Mouse (Mus musculus): ENCODE data around the gene Tigit. TPM values are rescaled to one million over a fixed set of nuclear protein-coding genes. Genes with fewer than 3 reads are reported as not detected.

Gene Tigit
- polyA plus RNA-seq, 1 experiment from 2014 or later, result not detected

- DNase-seq (no peak), ATAC-seq (ENCODE audit: low FRiP score, low TSS enrichment) (no peak)
- WGBS, result 93% methylated on average over 7 of the region's 7 CpGs
- Histone ChIP-seq H3K9ac (replicated peaks; ENCODE audit: low read length) (no peak overlapping the region), H3K4me3 (replicated peaks; ENCODE audit: low read depth, low read length) (no peak overlapping the region), H3K36me3 (ENCODE audit: control insufficient read depth, insufficient read depth, low read length) (peaks cover 19% of the 10 kb centered on the region; the same call in 1 of the 2 replicates), H3K9me3 (ENCODE audit: control insufficient read depth, low read length) (no peaks in the 10 kb centered on the region), H3K27me3 (ENCODE audit: control insufficient read depth, insufficient read depth, low read length) (no peaks in the 10 kb centered on the region), H3K4me1 (ENCODE audit: control insufficient read depth, insufficient read depth, low read length) (no peaks in the 10 kb centered on the region), H3K27ac (replicated peaks; ENCODE audit: low read depth, low read length) (no peak overlapping the region), H3K4me2 (ENCODE audit: low read length) (no peak overlapping the region)
Measured at GRCm38 (mm10) chr16:43634037-43634436, 29.9 kb downstream of the Tigit start.

- Histone ChIP-seq H3K9ac (replicated peaks; ENCODE audit: low read length) (no peak overlapping the region), H3K27me3 (ENCODE audit: control insufficient read depth, insufficient read depth, low read length) (no peaks in the 10 kb centered on the region), H3K4me1 (ENCODE audit: control insufficient read depth, insufficient read depth, low read length) (no peaks in the 10 kb centered on the region), H3K4me3 (replicated peaks; ENCODE audit: low read depth, low read length) (no peak overlapping the region), H3K27ac (replicated peaks; ENCODE audit: low read depth, low read length) (no peak overlapping the region), H3K36me3 (ENCODE audit: control insufficient read depth, insufficient read depth, low read length) (peaks cover 22% of the 10 kb centered on the region), H3K4me2 (ENCODE audit: low read length) (no peak overlapping the region), H3K9me3 (ENCODE audit: control insufficient read depth, low read length) (no peaks in the 10 kb centered on the region)
- no peak for DNase-seq
- ATAC-seq (ENCODE audit: low FRiP score, low TSS enrichment), result no peak
- 75% methylated on average over 2 of the region's 2 CpGs for WGBS
Measured at GRCm38 (mm10) chr16:43631758-43632157, 32.2 kb downstream of the Tigit start.

- DNase-seq (no peak), ATAC-seq (ENCODE audit: low FRiP score, low TSS enrichment) (no peak)
- H3K36me3 ChIP-seq (ENCODE audit: control insufficient read depth, insufficient read depth, low read length), result peaks cover 30% of the 10 kb centered on the region
- H3K4me1 ChIP-seq (ENCODE audit: control insufficient read depth, insufficient read depth, low read length), result no peaks in the 10 kb centered on the region
- 96% methylated on average over 5 of the region's 5 CpGs for WGBS
- H3K4me2 ChIP-seq (ENCODE audit: low read length), result no peak overlapping the region
- H3K27me3 ChIP-seq (ENCODE audit: control insufficient read depth, insufficient read depth, low read length), result no peaks in the 10 kb centered on the region
- H3K9ac ChIP-seq (replicated peaks; ENCODE audit: low read length), result no peak overlapping the region
- no peak overlapping the region for H3K4me3 ChIP-seq (replicated peaks; ENCODE audit: low read depth, low read length)
- H3K9me3 ChIP-seq (ENCODE audit: control insufficient read depth, low read length), result no peaks in the 10 kb centered on the region
- H3K27ac ChIP-seq (replicated peaks; ENCODE audit: low read depth, low read length), result no peak overlapping the region
Measured at GRCm38 (mm10) chr16:43628662-43629061, 35.3 kb downstream of the Tigit start.

GRCm38 (mm10) chr16:43625956-43626355 lies 38.0 kb downstream of the Tigit start:
- DNase-seq (no peak), ATAC-seq (ENCODE audit: low FRiP score, low TSS enrichment) (no peak)
- H3K27ac ChIP-seq (replicated peaks; ENCODE audit: low read depth, low read length), result no peak overlapping the region
- H3K9me3 ChIP-seq (ENCODE audit: control insufficient read depth, low read length), result no peaks in the 10 kb centered on the region
- H3K27me3 ChIP-seq (ENCODE audit: control insufficient read depth, insufficient read depth, low read length), result no peaks in the 10 kb centered on the region
- 97% methylated on average over 5 of the region's 5 CpGs for whole genome bisulfite sequencing
- H3K4me2 ChIP-seq (ENCODE audit: low read length), result no peak overlapping the region
- H3K4me3 ChIP-seq (replicated peaks; ENCODE audit: low read depth, low read length), result no peak overlapping the region
- H3K36me3 ChIP-seq (ENCODE audit: control insufficient read depth, insufficient read depth, low read length), result peaks cover 26% of the 10 kb centered on the region
- peaks cover 3% of the 10 kb centered on the region; the same call in 1 of the 2 replicates for H3K4me1 ChIP-seq (ENCODE audit: control insufficient read depth, insufficient read depth, low read length)
- no peak overlapping the region for H3K9ac ChIP-seq (replicated peaks; ENCODE audit: low read length)

GRCm38 (mm10) chr16:43625289-43625688 lies 38.7 kb downstream of the Tigit start:
- WGBS, result 83% methylated on average over 2 of the region's 2 CpGs
- no peak overlapping the region; the same call in 1 of the 2 replicates for H3K27ac ChIP-seq (replicated peaks; ENCODE audit: low read depth, low read length)

GRCm38 (mm10) chr16:43624876-43625275 lies 39.1 kb downstream of the Tigit start:
- Histone ChIP-seq H3K4me1 (ENCODE audit: control insufficient read depth, insufficient read depth, low read length) (peaks cover 3% of the 10 kb centered on the region; the same call in 1 of the 2 replicates), H3K27me3 (ENCODE audit: control insufficient read depth, insufficient read depth, low read length) (no peaks in the 10 kb centered on the region), H3K27ac (replicated peaks; ENCODE audit: low read depth, low read length) (no peak overlapping the region), H3K9me3 (ENCODE audit: control insufficient read depth, low read length) (no peaks in the 10 kb centered on the region), H3K9ac (replicated peaks; ENCODE audit: low read length) (no peak overlapping the region), H3K36me3 (ENCODE audit: control insufficient read depth, insufficient read depth, low read length) (peaks cover 31% of the 10 kb centered on the region), H3K4me3 (replicated peaks; ENCODE audit: low read depth, low read length) (no peak overlapping the region), H3K4me2 (ENCODE audit: low read length) (no peak overlapping the region)
- no peak for ATAC-seq (ENCODE audit: low FRiP score, low TSS enrichment)
- no peak for DNase-seq
- WGBS, result 88% methylated on average over 4 of the region's 4 CpGs

More at GRCm38 (mm10) chr16:43625289-43625688, 38.7 kb downstream of the Tigit start:
- H3K4me1 ChIP-seq (ENCODE audit: control insufficient read depth, insufficient read depth, low read length), result peaks cover 3% of the 10 kb centered on the region; the same call in 1 of the 2 replicates
- ATAC-seq (ENCODE audit: low FRiP score, low TSS enrichment) (no peak), DNase-seq (no peak)
- no peak overlapping the region for H3K4me3 ChIP-seq (replicated peaks; ENCODE audit: low read depth, low read length)
- no peak overlapping the region for H3K9ac ChIP-seq (replicated peaks; ENCODE audit: low read length)
- peaks cover 28% of the 10 kb centered on the region for H3K36me3 ChIP-seq (ENCODE audit: control insufficient read depth, insufficient read depth, low read length)
- no peaks in the 10 kb centered on the region for H3K27me3 ChIP-seq (ENCODE audit: control insufficient read depth, insufficient read depth, low read length)
- no peak overlapping the region for H3K4me2 ChIP-seq (ENCODE audit: low read length)
- H3K9me3 ChIP-seq (ENCODE audit: control insufficient read depth, low read length), result no peaks in the 10 kb centered on the region

GRCm38 (mm10) chr16:43623315-43624000 lies 40.5 kb downstream of the Tigit start:
- no peak overlapping the region for H3K9ac ChIP-seq (replicated peaks; ENCODE audit: low read length)
- peaks cover 41% of the 10 kb centered on the region for H3K36me3 ChIP-seq (ENCODE audit: control insufficient read depth, insufficient read depth, low read length)
- ATAC-seq (ENCODE audit: low FRiP score, low TSS enrichment) (peak; percentile 69), DNase-seq (peak; percentile 48)
- H3K4me2 ChIP-seq (ENCODE audit: low read length), result no peak overlapping the region
- H3K4me3 ChIP-seq (replicated peaks; ENCODE audit: low read depth, low read length), result no peak overlapping the region
- no peaks in the 10 kb centered on the region for H3K27me3 ChIP-seq (ENCODE audit: control insufficient read depth, insufficient read depth, low read length)
- peaks cover 3% of the 10 kb centered on the region; the same call in 1 of the 2 replicates for H3K4me1 ChIP-seq (ENCODE audit: control insufficient read depth, insufficient read depth, low read length)
- H3K9me3 ChIP-seq (ENCODE audit: control insufficient read depth, low read length), result no peaks in the 10 kb centered on the region
- H3K27ac ChIP-seq (replicated peaks; ENCODE audit: low read depth, low read length), result peak overlapping the region; percentile 53
- WGBS, result 45% methylated on average over 5 of the region's 5 CpGs

- Histone ChIP-seq H3K27ac (replicated peaks; ENCODE audit: low read depth, low read length) (no peak overlapping the region), H3K36me3 (ENCODE audit: control insufficient read depth, insufficient read depth, low read length) (peaks cover 26% of the 10 kb centered on the region), H3K9me3 (ENCODE audit: control insufficient read depth, low read length) (no peaks in the 10 kb centered on the region), H3K4me2 (ENCODE audit: low read length) (no peak overlapping the region), H3K27me3 (ENCODE audit: control insufficient read depth, insufficient read depth, low read length) (no peaks in the 10 kb centered on the region), H3K9ac (replicated peaks; ENCODE audit: low read length) (no peak overlapping the region), H3K4me3 (replicated peaks; ENCODE audit: low read depth, low read length) (no peak overlapping the region), H3K4me1 (ENCODE audit: control insufficient read depth, insufficient read depth, low read length) (peaks cover 3% of the 10 kb centered on the region; the same call in 1 of the 2 replicates)
- WGBS, result 11% methylated on average over 2 of the region's 2 CpGs
- no peak for ATAC-seq (ENCODE audit: low FRiP score, low TSS enrichment)
- DNase-seq, result no peak
Measured at GRCm38 (mm10) chr16:43620359-43620758, 43.6 kb downstream of the Tigit start.

- H3K4me2 ChIP-seq (ENCODE audit: low read length), result no peak overlapping the region
- H3K9me3 ChIP-seq (ENCODE audit: control insufficient read depth, low read length), result no peaks in the 10 kb centered on the region
- ATAC-seq (ENCODE audit: low FRiP score, low TSS enrichment) (no peak), DNase-seq (no peak)
- peaks cover 3% of the 10 kb centered on the region; the same call in 1 of the 2 replicates for H3K4me1 ChIP-seq (ENCODE audit: control insufficient read depth, insufficient read depth, low read length)
- H3K9ac ChIP-seq (replicated peaks; ENCODE audit: low read length), result no peak overlapping the region
- H3K27ac ChIP-seq (replicated peaks; ENCODE audit: low read depth, low read length), result no peak overlapping the region
- no peak overlapping the region for H3K4me3 ChIP-seq (replicated peaks; ENCODE audit: low read depth, low read length)
- no peaks in the 10 kb centered on the region for H3K27me3 ChIP-seq (ENCODE audit: control insufficient read depth, insufficient read depth, low read length)
- H3K36me3 ChIP-seq (ENCODE audit: control insufficient read depth, insufficient read depth, low read length), result peaks cover 25% of the 10 kb centered on the region
- 32% methylated on average over 6 of the region's 6 CpGs for WGBS
Measured at GRCm38 (mm10) chr16:43619277-43619676, 44.7 kb downstream of the Tigit start.

Measured in midbrain, embryonic 14.5 days (tissue).